ENCODE assay signal across 8 mouse cellular contexts in the genomic region with DNA sequence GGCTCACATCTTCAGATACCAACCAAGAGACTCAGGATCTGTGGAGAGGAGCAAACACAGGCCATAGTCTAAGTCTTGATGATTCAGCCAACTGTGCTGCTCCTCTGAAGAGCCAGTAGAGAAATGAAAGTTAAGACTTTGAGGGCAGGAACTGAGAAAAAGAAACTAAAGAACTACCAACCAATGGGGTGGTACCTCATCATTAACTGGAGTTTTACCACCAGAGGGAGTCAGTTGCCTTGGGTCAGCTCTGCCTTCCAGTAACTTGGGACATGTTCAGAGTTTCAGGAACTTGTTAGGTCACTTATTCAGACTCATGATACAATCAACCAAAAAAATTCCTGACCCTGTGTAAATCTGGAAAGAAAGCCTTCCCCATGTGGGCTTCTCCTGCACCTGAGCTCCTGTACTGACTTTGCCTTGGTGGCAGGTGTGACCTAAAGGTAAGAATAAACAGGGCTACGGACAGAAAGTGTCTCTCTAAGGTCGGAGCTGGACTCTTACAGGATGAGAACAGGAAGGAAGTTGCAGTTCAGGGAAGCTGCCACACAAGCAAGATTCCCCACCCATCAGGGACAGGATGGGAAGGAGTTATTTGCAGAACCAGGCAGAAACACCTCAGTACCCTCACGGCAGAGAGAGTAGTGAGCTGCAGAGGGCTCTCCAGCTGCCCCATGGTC. TPM values are rescaled to one million over a fixed set of nuclear protein-coding genes. Genes with fewer than 3 reads are reported as not detected.
A peak's percentile ranks its signal among the peaks of the same experiment; 100 is the strongest.
DNase-seq lines count a peak whose midpoint lies in the region; ATAC-seq and TF ChIP-seq lines count a peak whose summit lies in the region.

A gene (minus strand): TSS at position 129 of the 680 bp plus-strand sequence.

- no peak within 1 kb of the TSS for H3K4me2 ChIP-seq in hindbrain, postnatal 0 days (ENCODE audit: low read depth, low read length)
- H3K4me2 ChIP-seq in hindbrain, embryonic 12.5 days (replicated peaks): no peak within 1 kb of the TSS
- H3K4me2 ChIP-seq in lung, embryonic 16.5 days (ENCODE audit: low read depth, low read length): no peak within 1 kb of the TSS

- H3K9ac ChIP-seq in hindbrain, postnatal 0 days (replicated peaks; ENCODE audit: low read length): no peak within 1 kb of the TSS
- H3K9ac ChIP-seq in hindbrain, embryonic 12.5 days: no peak within 1 kb of the TSS
- H3K9ac ChIP-seq in lung, embryonic 16.5 days (ENCODE audit: low read length): no peak within 1 kb of the TSS

- 85% methylated on average over 3 of the region's 3 CpGs for WGBS in hindbrain, postnatal 0 days
- WGBS in hindbrain, embryonic 12.5 days: 72% methylated on average over 3 of the region's 3 CpGs
- 50% methylated on average over 3 of the region's 3 CpGs for WGBS in lung, embryonic 16.5 days

- DNase-seq in hindbrain, postnatal 0 days (ENCODE audit: low spot score): no peak
- no peak for DNase-seq in G1E (ENCODE audit: low spot score)
- DNase-seq in cerebellum, postnatal 36 days: no peak
- DNase-seq in testis, postnatal 10 days (ENCODE audit: low spot score): no peak
- no peak for DNase-seq in right cerebral cortex, postnatal 36 days (ENCODE audit: low spot score in 2 of 2)

- H3K27ac ChIP-seq in hindbrain, postnatal 0 days: no peak within 1 kb of the TSS
- no peak within 1 kb of the TSS for H3K27ac ChIP-seq in hindbrain, embryonic 12.5 days
- no peak within 1 kb of the TSS for H3K27ac ChIP-seq in lung, embryonic 16.5 days (ENCODE audit: low read length)

- H3K27me3 ChIP-seq in hindbrain, postnatal 0 days (ENCODE audit: insufficient read depth, low read length): no peaks in the 10 kb centered on the region
- H3K27me3 ChIP-seq in hindbrain, embryonic 12.5 days: no peaks in the 10 kb centered on the region
- H3K27me3 ChIP-seq in G1E (ENCODE audit: insufficient read depth, low read length): no peaks in the 10 kb centered on the region
- no peaks in the 10 kb centered on the region for H3K27me3 ChIP-seq in lung, embryonic 16.5 days (ENCODE audit: control insufficient read depth, insufficient read depth, low read depth, low read length)

- 0 out of 2 replicates have a peak, but pooled peaks have one; percentile 6 for TF ChIP-seq CTCF in hindbrain, postnatal 0 days (IDR thresholded peaks at IDR 0.05; ENCODE audit: low read depth)
- TF ChIP-seq CTCF in G1E (IDR thresholded peaks at IDR 0.05; ENCODE audit: low read depth, low read length): no peak

- no peak for ATAC-seq in hindbrain, postnatal 0 days
- no peak for ATAC-seq in hindbrain, embryonic 12.5 days (ENCODE audit: low FRiP score)
- ATAC-seq in G1E (ENCODE audit: extremely low read depth, insufficient number of reproducible peaks, low FRiP score, poor library complexity, severe bottlenecking): peak; percentile 40; the same call in 1 of the 2 replicates
- ATAC-seq in hematopoietic stem cell, adult 5-6 weeks (replicated peaks in 1 of 2; ENCODE audit: insufficient read depth in 1 of 2, low FRiP score in 2 of 2, low TSS enrichment in 1 of 2, low read depth in 1 of 2, poor library complexity in 2 of 2, severe bottlenecking in 2 of 2): peak; percentile 99 to 100
- peak; percentile 68 for ATAC-seq in lung, embryonic 16.5 days (ENCODE audit: low read depth)

- H3K4me1 ChIP-seq in hindbrain, postnatal 0 days (ENCODE audit: insufficient read depth, low read length): no peaks in the 10 kb centered on the region
- no peaks in the 10 kb centered on the region for H3K4me1 ChIP-seq in hindbrain, embryonic 12.5 days
- no peaks in the 10 kb centered on the region for H3K4me1 ChIP-seq in G1E (ENCODE audit: insufficient read depth, low read depth, low read length)
- H3K4me1 ChIP-seq in lung, embryonic 16.5 days (replicated peaks; ENCODE audit: control insufficient read depth, insufficient read depth, low read length): no peaks in the 10 kb centered on the region

- no peaks in the 10 kb centered on the region for H3K9me3 ChIP-seq in hindbrain, postnatal 0 days (ENCODE audit: low read length)
- no peaks in the 10 kb centered on the region for H3K9me3 ChIP-seq in hindbrain, embryonic 12.5 days (replicated peaks)
- H3K9me3 ChIP-seq in G1E (replicated peaks): no peaks in the 10 kb centered on the region
- no peaks in the 10 kb centered on the region for H3K9me3 ChIP-seq in lung, embryonic 16.5 days (ENCODE audit: control insufficient read depth, low read length)

- H3K4me3 ChIP-seq in hindbrain, postnatal 0 days (ENCODE audit: low read length): no peak within 1 kb of the TSS
- H3K4me3 ChIP-seq in hindbrain, embryonic 12.5 days: no peak within 1 kb of the TSS
- H3K4me3 ChIP-seq in G1E (ENCODE audit: low read depth, low read length): no peak within 1 kb of the TSS
- H3K4me3 ChIP-seq in lung, embryonic 16.5 days (ENCODE audit: low read length): no peak within 1 kb of the TSS

- H3K36me3 ChIP-seq in hindbrain, postnatal 0 days (ENCODE audit: insufficient read depth, low read length): no peaks in the 10 kb centered on the region
- H3K36me3 ChIP-seq in hindbrain, embryonic 12.5 days: no peaks in the 10 kb centered on the region
- no peaks in the 10 kb centered on the region for H3K36me3 ChIP-seq in G1E (replicated peaks)
- no peaks in the 10 kb centered on the region for H3K36me3 ChIP-seq in lung, embryonic 16.5 days (ENCODE audit: control insufficient read depth, insufficient read depth, low read length)

RNA-seq across cellular contexts. Expression of the gene that starts here (rescaled TPM):
- total RNA-seq in hindbrain, postnatal 0 days (2014; rRNA removed): 1.3 and 2.2 TPM in 2 replicates
- polyA plus RNA-seq in hindbrain, postnatal 0 days (2015; fragmentation: Nextera tagmentation; extraction: Ambion mirVana): 0.89 and 0.97 TPM in 2 replicates
- 0.69 and 1.3 TPM in 2 replicates for polyA plus RNA-seq in hindbrain, embryonic 12.5 days (2016; fragmentation: Nextera tagmentation; extraction: Ambion mirVana)
- total RNA-seq in G1E (2014; fragmentation: Nextera tagmentation) (0.87 TPM in 1 of 2 replicates, not detected in the other), G1E (2017) (0.58 and 0.60 TPM in 2 replicates)
- polyA plus RNA-seq in G1E (2012): 0.02 TPM in 2 replicates
- total RNA-seq in hematopoietic stem cell, adult 5-6 weeks (2017): 57.1 and 71.2 TPM in 2 replicates
- polyA plus RNA-seq in lung, embryonic 16.5 days (2015; fragmentation: Nextera tagmentation; extraction: Ambion mirVana): 1.1 and 1.5 TPM in 2 replicates

Comparison
In these comparisons a context has a peak if more than half of its experiments do, and no peak if none do; other contexts are left out.
1. RNA of the gene that starts here (total RNA-seq): 57.1 to 71.2 TPM in hematopoietic stem cell, adult 5-6 weeks; 1.3 to 2.2 TPM in hindbrain, postnatal 0 days and 0.58 to 0.87 TPM in G1E; every median in the first group is over 10 times any median in the second.
2. Peak in ATAC-seq in G1E; RNA of the gene not detected or under 1 TPM.
3. ATAC-seq: peak in hematopoietic stem cell, adult 5-6 weeks (2 of 2) and lung, embryonic 16.5 days (single experiment); none in hindbrain, postnatal 0 days (single experiment) and hindbrain, embryonic 12.5 days (single experiment).